Mouse (Mus musculus): ENCODE measurements around the gene Olfr553.

DNA sequence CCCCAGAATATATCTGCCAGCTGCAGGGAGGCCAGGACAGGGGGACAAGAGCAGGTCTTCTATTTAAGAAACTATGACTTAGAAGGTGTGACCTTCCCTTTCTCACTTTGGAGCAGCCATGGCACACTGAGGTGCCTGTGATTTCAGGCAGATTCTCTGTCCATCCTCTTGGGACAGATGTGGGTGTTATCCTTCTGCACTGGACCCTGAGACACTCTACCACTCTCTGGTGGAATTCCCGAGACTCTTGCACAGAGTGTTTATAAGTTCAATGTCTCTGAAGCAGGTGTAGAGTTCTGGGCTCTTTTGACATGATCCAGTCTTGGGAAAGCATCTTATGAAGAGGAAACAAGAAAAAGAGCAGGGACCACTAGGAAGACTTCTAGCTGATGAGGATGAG, 20.1 kb upstream of the Olfr553 start, which contains the start of gene Olfr554:
- no peak for TF ChIP-seq CTCF (IDR thresholded peaks at IDR 0.05)
- no peak for TF ChIP-seq EP300 (IDR thresholded peaks at IDR 0.05)
